Mouse (Mus musculus) spleen, adult 12 weeks (tissue): ENCODE data around the gene Chd5.
A peak's percentile ranks its signal among the peaks of the same experiment; 100 is the strongest.

Experiments
- DNase-seq: peaks from one replicate; pipeline ENCODE4 v3.0.0; 2022; ENCODE audit warnings: low spot score

Gene Chd5

GRCm38 (mm10) chr4:152318517-152319234 lies 19.8 kb upstream of the Chd5 start, which contains the start of gene Rnf207:
Gene Rnf207, minus strand, starts transcription at chr4:152318993.
- no peak for DNase-seq

GRCm38 (mm10) chr4:152321464-152321863 lies 17.0 kb upstream of the Chd5 start:
- DNase-seq: no peak

- DNase-seq: no peak
Observed at GRCm38 (mm10) chr4:152324641-152325562, 13.5 kb upstream of the Chd5 start.

GRCm38 (mm10) chr4:152325574-152326411 lies 12.7 kb upstream of the Chd5 start, which contains the start of gene Rpl22:
Gene Rpl22, plus strand, starts transcription at chr4:152325742.
- peak; percentile 87 for DNase-seq

GRCm38 (mm10) chr4:152326543-152326942 lies 11.9 kb upstream of the Chd5 start:
- no peak for DNase-seq

GRCm38 (mm10) chr4:152328691-152329090 lies 9.8 kb upstream of the Chd5 start:
- DNase-seq: no peak

- DNase-seq: no peak
Observed at GRCm38 (mm10) chr4:152332952-152333351, 5.5 kb upstream of the Chd5 start.

- no peak for DNase-seq
Observed at GRCm38 (mm10) chr4:152333587-152333986, 4.9 kb upstream of the Chd5 start.

GRCm38 (mm10) chr4:152337772-152338171 lies 679 bp upstream of the Chd5 start:
- DNase-seq: no peak

- DNase-seq: no peak
Observed at GRCm38 (mm10) chr4:152339293-152339790, 891 bp downstream of the Chd5 start.

- no peak for DNase-seq
Observed at GRCm38 (mm10) chr4:152340584-152341284, 2.3 kb downstream of the Chd5 start.

GRCm38 (mm10) chr4:152343296-152343695 lies 4.8 kb downstream of the Chd5 start:
- no peak for DNase-seq

GRCm38 (mm10) chr4:152344651-152345050 lies 6.2 kb downstream of the Chd5 start:
- no peak for DNase-seq

- DNase-seq: no peak
Observed at GRCm38 (mm10) chr4:152345120-152345889, 6.9 kb downstream of the Chd5 start.

GRCm38 (mm10) chr4:152349837-152350381 lies 11.5 kb downstream of the Chd5 start:
- DNase-seq: no peak

- DNase-seq: no peak
Observed at GRCm38 (mm10) chr4:152350722-152351421, 12.4 kb downstream of the Chd5 start.

- no peak for DNase-seq
Observed at GRCm38 (mm10) chr4:152351422-152352305, 13.2 kb downstream of the Chd5 start.

- no peak for DNase-seq
Observed at GRCm38 (mm10) chr4:152353886-152354637, 15.6 kb downstream of the Chd5 start.
